Mouse (Mus musculus): ENCODE measurements around the gene Rpain.

- TF ChIP-seq POLR2A (IDR thresholded peaks at IDR 0.05; ENCODE audit: borderline replicate concordance, extremely low read depth, low read depth, low read length) (no peak), CTCF (IDR thresholded peaks at IDR 0.05; ENCODE audit: insufficient read depth, low read length) (no peak)
Measured at GRCm38 (mm10) chr11:71018416-71019200, 48.6 kb downstream of the Rpain start.
